Mouse (Mus musculus) CH12.LX (cell line): Measurements from ENCODE around the gene C2cd3. TPM values are rescaled to one million over a fixed set of nuclear protein-coding genes. Genes with fewer than 3 reads are reported as not detected.

Experiments used
- DNase-seq: peaks from one replicate; pipeline ENCODE4 v3.0.0-alpha.2; 2013; ENCODE audit errors: extremely low read depth
- H3K27ac ChIP-seq: 2 replicates; pipeline ENCODE4 v1.5.1; 2012; ENCODE audit warnings: low read depth, mild to moderate bottlenecking, control low read depth, moderate library complexity; ENCODE audit not compliant: insufficient read depth
- H3K27me3 ChIP-seq: replicated peaks from 2 replicates; pipeline ENCODE3; 2012; ENCODE audit warnings: inconsistent platforms
- H3K36me3 ChIP-seq, 2 experiments: replicated peaks in 1 of 2; 2 replicates each; pipeline versions ENCODE3 to v1.6.1; 2012; ENCODE audit warnings: inconsistent platforms in 1 of 2, low read length in 1 of 2, mild to moderate bottlenecking in 1 of 2, mixed read lengths in 1 of 2, moderate library complexity in 1 of 2; ENCODE audit not compliant: control insufficient read depth in 1 of 2, insufficient read depth in 1 of 2
- H3K4me1 ChIP-seq, 2 experiments: 2 replicates each; pipeline ENCODE4 v1.6.1; 2012; ENCODE audit warnings: inconsistent platforms in 1 of 2, moderate library complexity in 1 of 2; ENCODE audit not compliant: insufficient read depth in 2 of 2, control insufficient read depth in 1 of 2
- H3K4me2 ChIP-seq: 2 replicates; pipeline ENCODE4 v1.6.1; 2012; ENCODE audit warnings: low read depth, mild to moderate bottlenecking, control low read depth; ENCODE audit not compliant: poor library complexity, insufficient read depth, severe bottlenecking
- H3K4me3 ChIP-seq, 3 experiments: fragments of 150-350 bp in 1 of 3; sonication (generic) in 1 of 3; replicated peaks in 1 of 3; 2 replicates each; pipeline versions ENCODE3 to v1.5.1; 2011 to 2012; ENCODE audit warnings: low read depth in 2 of 3, low read length in 2 of 3, mild to moderate bottlenecking in 2 of 3, moderate library complexity in 2 of 3, control low read depth in 1 of 3, improper control_type of control experiment in 1 of 3, inconsistent platforms in 1 of 3, mixed read lengths in 1 of 3; ENCODE audit not compliant: poor library complexity in 1 of 3
- H3K79me2 ChIP-seq: replicated peaks from 2 replicates; pipeline ENCODE4 v1.6.1; 2012; ENCODE audit warnings: mild to moderate bottlenecking, moderate library complexity; ENCODE audit not compliant: control insufficient read depth, poor library complexity, insufficient read depth, severe bottlenecking; ENCODE audit errors: extremely low read depth
- H3K9ac ChIP-seq: 2 replicates; pipeline ENCODE4 v1.6.1; 2012; ENCODE audit warnings: low read depth, mild to moderate bottlenecking, control low read depth, moderate library complexity; ENCODE audit not compliant: insufficient read depth
- H3K9me3 ChIP-seq: replicated peaks from 2 replicates; pipeline ENCODE3; 2012; ENCODE audit warnings: low read length, inconsistent platforms, mixed read lengths
- CHD1 ChIP-seq: IDR thresholded peaks from 2 replicates; pipeline ENCODE4 v1.6.1; 2012; ENCODE audit warnings: low read depth, low read length, improper control_type of control experiment, inconsistent platforms
- ELF1 ChIP-seq: IDR thresholded peaks from 2 replicates; pipeline ENCODE4 v1.6.1; 2014; ENCODE audit warnings: low read depth, mild to moderate bottlenecking, inconsistent platforms, low read length, improper control_type of control experiment
- HCFC1 ChIP-seq: IDR thresholded peaks from 2 replicates; pipeline ENCODE4 v1.6.1; 2012; ENCODE audit warnings: low read depth, mild to moderate bottlenecking, inconsistent platforms, low read length, improper control_type of control experiment
- IRF4 ChIP-seq: IDR thresholded peaks from 2 replicates; pipeline ENCODE4 v1.6.1; 2014; ENCODE audit warnings: low read depth, mild to moderate bottlenecking, inconsistent platforms, low read length, improper control_type of control experiment
- KAT2A ChIP-seq: IDR thresholded peaks from 2 replicates; pipeline ENCODE4 v1.6.1; 2012; ENCODE audit warnings: low read length, improper control_type of control experiment, inconsistent platforms; ENCODE audit not compliant: insufficient replicate concordance
- MXI1 ChIP-seq: IDR thresholded peaks from 2 replicates; pipeline ENCODE4 v1.6.1; 2011; ENCODE audit warnings: mild to moderate bottlenecking, low read depth, low read length, improper control_type of control experiment
- MYC ChIP-seq: IDR thresholded peaks from 2 replicates; pipeline ENCODE4 v1.6.1; 2011; ENCODE audit warnings: low read depth, mild to moderate bottlenecking, improper control_type of control experiment, low read length
- NRF1 ChIP-seq: IDR thresholded peaks from 2 replicates; pipeline ENCODE4 v1.6.1; 2014; ENCODE audit warnings: low read depth, mild to moderate bottlenecking, inconsistent platforms, low read length, improper control_type of control experiment, moderate library complexity
- PAX5 ChIP-seq: IDR thresholded peaks from 2 replicates; pipeline ENCODE4 v1.6.1; 2012; ENCODE audit warnings: low read length, inconsistent platforms, mixed read lengths
- POLR2A ChIP-seq: IDR thresholded peaks from 2 replicates; pipeline ENCODE4 v1.6.1; 2011; ENCODE audit warnings: low read depth, mild to moderate bottlenecking, improper control_type of control experiment, low read length
- RAD21 ChIP-seq: IDR thresholded peaks from 2 replicates; pipeline ENCODE4 v1.6.1; 2011; ENCODE audit warnings: low read depth, mild to moderate bottlenecking, low read length, improper control_type of control experiment, moderate library complexity
- TCF12 ChIP-seq: IDR thresholded peaks from 2 replicates; pipeline ENCODE4 v1.6.1; 2014; ENCODE audit warnings: low read depth, mild to moderate bottlenecking, inconsistent platforms, low read length, improper control_type of control experiment
- USF1 ChIP-seq: IDR thresholded peaks from 2 replicates; pipeline ENCODE4 v1.6.1; 2014; ENCODE audit warnings: low read depth, mild to moderate bottlenecking, inconsistent platforms, low read length, improper control_type of control experiment
- ZC3H11A ChIP-seq: IDR thresholded peaks from 2 replicates; pipeline ENCODE4 v1.6.1; 2012; ENCODE audit warnings: low read depth, mild to moderate bottlenecking, inconsistent platforms, low read length, improper control_type of control experiment
- dilution Hi-C: fragments of 300-500 bp; cut with MboI; formaldehyde crosslinking; loops from 2 replicates; pipeline ENCODE4 v1.14.3; 2020; ENCODE audit warnings: low sequenced_read_pairs; ENCODE audit not compliant: extremely low pct_unique_long_range_greater_than_20kb, extremely low pct_ligation_motif_present
- in situ Hi-C: fragments of 300-500 bp; cut with MboI; formaldehyde crosslinking; loops from 3 replicates; pipeline ENCODE4 v1.14.3; 2019; ENCODE audit warnings: low sequenced_read_pairs, low pct_ligation_motif_present, low pct_unique_long_range_greater_than_20kb, mixed read lengths
- polyA plus RNA-seq: library from polyadenylated mRNA; unstranded; fragments of >175 nt; gene quantifications from 2 replicates; pipeline ENCODE4 v1.2.1, GENCODE M21; 2012; ENCODE audit warnings: low read depth; ENCODE audit not compliant: insufficient read length
- total RNA-seq, 2 experiments: library from RNA; depleted of rRNA; stranded (reverse); fragments of 300-350 nt in 1 of 2; fragments of >200 nt in 1 of 2; gene quantifications; 2 replicates each; pipeline ENCODE4 v1.2.3; 2012 to 2014

The C2cd3 gene
- total and polyA plus RNA-seq, 3 experiments = 11.7 to 25.0 (median 16.7) TPM

- TF ChIP-seq MXI1 (peak; percentile 64), USF1 (no peak), CHD1 (no peak), NRF1 (no peak), PAX5 (no peak), KAT2A (no peak), ZC3H11A (no peak), POLR2A (peak; percentile 91), TCF12 (peak; percentile 75), RAD21 (no peak), MYC (peak; percentile 64; the same call in 1 of the 2 replicates), IRF4 (peak; percentile 22; the same call in 1 of the 2 replicates)
Measured at GRCm38 (mm10) chr7:100511602-100512001, 139.6 kb downstream of the C2cd3 start (continued).

- H3K36me3 ChIP-seq = peaks cover 0 to 2% of the 10 kb centered on the region in 2 experiments
- H3K4me3 ChIP-seq = no peak within 1 kb of the TSS
- DNase-seq = no peak
- H3K27ac ChIP-seq = no peak within 1 kb of the TSS
- in situ Hi-C loops (no loop called here), dilution Hi-C loops (no loop called here)
- peak; percentile 51 for TF ChIP-seq HCFC1
- TF ChIP-seq ELF1 = no peak
- H3K79me2 ChIP-seq = no peaks in the 10 kb centered on the region
- H3K4me1 ChIP-seq = peaks cover 11 to 22% of the 10 kb centered on the region in 2 experiments
- no peaks in the 10 kb centered on the region for H3K27me3 ChIP-seq
- no peak within 1 kb of the TSS for H3K9ac ChIP-seq
- H3K4me2 ChIP-seq = no peak within 1 kb of the TSS
- H3K9me3 ChIP-seq = no peaks in the 10 kb centered on the region
Measured at GRCm38 (mm10) chr7:100514573-100514972, 142.5 kb downstream of the C2cd3 start, which contains the start of gene Dnajb13. Gene Dnajb13 (minus strand): TSS chr7:100514960.

Other genes starting within 250 kb of the C2cd3 start
- gene Lipt2, start 213.0 kb upstream of the C2cd3 start, total RNA-seq (2012; rRNA removed) = 5.3 and 5.7 TPM in 2 replicates
- gene Lipt2, start 213.0 kb upstream of the C2cd3 start, total RNA-seq (2014; rRNA removed) = 15.0 and 15.4 TPM in 2 replicates
- 7.7 and 10.3 TPM in 2 replicates for gene Lipt2, start 213.0 kb upstream of the C2cd3 start, polyA plus RNA-seq
- gene Kcne3, start 195.7 kb upstream of the C2cd3 start, total RNA-seq (2012; rRNA removed) = not detected in 2 replicates
- gene Kcne3, start 195.7 kb upstream of the C2cd3 start, total RNA-seq (2014; rRNA removed) = not detected in 2 replicates
- gene Kcne3, start 195.7 kb upstream of the C2cd3 start, polyA plus RNA-seq = not detected in 2 replicates
- 1.2 and 1.3 TPM in 2 replicates for gene Pgm2l1, start 144.8 kb upstream of the C2cd3 start, total RNA-seq (2012; rRNA removed)
- gene Pgm2l1, start 144.8 kb upstream of the C2cd3 start, total RNA-seq (2014; rRNA removed) = 3.9 and 4.1 TPM in 2 replicates
- 3.4 and 3.5 TPM in 2 replicates for gene Pgm2l1, start 144.8 kb upstream of the C2cd3 start, polyA plus RNA-seq
- gene P4ha3, start 86.7 kb upstream of the C2cd3 start, total RNA-seq (2012; rRNA removed) = not detected in 2 replicates
- not detected in 2 replicates for gene P4ha3, start 86.7 kb upstream of the C2cd3 start, total RNA-seq (2014; rRNA removed)
- not detected in 2 replicates for gene P4ha3, start 86.7 kb upstream of the C2cd3 start, polyA plus RNA-seq
- 31.5 and 45.6 TPM in 2 replicates for gene Ppme1, start 74 bp downstream of the C2cd3 start, total RNA-seq (2012; rRNA removed)
- 33.1 and 40.2 TPM in 2 replicates for gene Ppme1, start 74 bp downstream of the C2cd3 start, total RNA-seq (2014; rRNA removed)
- gene Ppme1, start 74 bp downstream of the C2cd3 start, polyA plus RNA-seq = 35.9 and 50.8 TPM in 2 replicates
- not detected in 2 replicates for gene Ucp3, start 100.8 kb downstream of the C2cd3 start, total RNA-seq (2012; rRNA removed)
- not detected in 2 replicates for gene Ucp3, start 100.8 kb downstream of the C2cd3 start, total RNA-seq (2014; rRNA removed)
- 0.13 TPM in 1 of 2 replicates, not detected in the other for gene Ucp3, start 100.8 kb downstream of the C2cd3 start, polyA plus RNA-seq
- gene Ucp2, start 121.1 kb downstream of the C2cd3 start, total RNA-seq (2012; rRNA removed) = 94.0 and 131 TPM in 2 replicates
- 102 and 131 TPM in 2 replicates for gene Ucp2, start 121.1 kb downstream of the C2cd3 start, total RNA-seq (2014; rRNA removed)
- gene Ucp2, start 121.1 kb downstream of the C2cd3 start, polyA plus RNA-seq = 542 and 635 TPM in 2 replicates
- 11.8 and 15.6 TPM in 2 replicates for gene Dnajb13, start 142.7 kb downstream of the C2cd3 start, total RNA-seq (2012; rRNA removed)
- gene Dnajb13, start 142.7 kb downstream of the C2cd3 start, total RNA-seq (2014; rRNA removed) = 24.5 and 32.0 TPM in 2 replicates
- gene Dnajb13, start 142.7 kb downstream of the C2cd3 start, polyA plus RNA-seq = 13.9 and 17.8 TPM in 2 replicates
- 22.9 and 25.5 TPM in 2 replicates for gene Coa4, start 164.8 kb downstream of the C2cd3 start, total RNA-seq (2012; rRNA removed)
- 20.3 and 24.1 TPM in 2 replicates for gene Coa4, start 164.8 kb downstream of the C2cd3 start, total RNA-seq (2014; rRNA removed)
- gene Coa4, start 164.8 kb downstream of the C2cd3 start, polyA plus RNA-seq = 22.0 and 24.1 TPM in 2 replicates
- 11.1 and 12.0 TPM in 2 replicates for gene Rab6a, start 235.2 kb downstream of the C2cd3 start, total RNA-seq (2012; rRNA removed)
- 30.7 and 35.2 TPM in 2 replicates for gene Rab6a, start 235.2 kb downstream of the C2cd3 start, total RNA-seq (2014; rRNA removed)
- gene Rab6a, start 235.2 kb downstream of the C2cd3 start, polyA plus RNA-seq = 23.2 and 30.7 TPM in 2 replicates
- 39.1 and 42.5 TPM in 2 replicates for gene Mrpl48, start 236.1 kb downstream of the C2cd3 start, total RNA-seq (2012; rRNA removed)
- 99.4 and 104 TPM in 2 replicates for gene Mrpl48, start 236.1 kb downstream of the C2cd3 start, total RNA-seq (2014; rRNA removed)
- 98.5 and 110 TPM in 2 replicates for gene Mrpl48, start 236.1 kb downstream of the C2cd3 start, polyA plus RNA-seq